Mouse (Mus musculus) megakaryocyte-erythroid progenitor cell, adult 5-6 weeks (primary cell): Measurements from ENCODE around the gene Ankrd28. TPM values are rescaled to one million over a fixed set of nuclear protein-coding genes. Genes with fewer than 3 reads are reported as not detected.
"Not testable (repeated sequence)": the region's sequence is repeated elsewhere in the genome, so short reads cannot be mapped to it uniquely, and the experiment has no call there.

Source experiments
- ATAC-seq: replicated peaks from 2 replicates; pipeline ENCODE4 v1.8.0; 2016; ENCODE audit warnings: mild to moderate bottlenecking, inconsistent platforms; ENCODE audit not compliant: severe bottlenecking, poor library complexity, low FRiP score, low TSS enrichment
- total RNA-seq, 2 experiments: library from RNA; stranded (forward) in 1 of 2; stranded (reverse) in 1 of 2; fragments of 200-1000, 215-1000 nt in 1 of 2; fragments of >200 nt in 1 of 2; fragmentation: Nextera tagmentation in 1 of 2; gene quantifications; 2 replicates each; pipeline ENCODE4 v1.2.3; 2014 to 2017

Gene Ankrd28
- total RNA-seq (2014; fragmentation: Nextera tagmentation) (37.4 and 46.6 TPM in 2 replicates), total RNA-seq (2017) (27.0 and 42.7 TPM in 2 replicates)

GRCm38 (mm10) chr14:31830571-31831369, at the start of gene Ankrd28:
Gene Ankrd28 (minus strand): TSS chr14:31830651.
- ATAC-seq: peak; percentile 93

- no peak for ATAC-seq
Observed at GRCm38 (mm10) chr14:31879456-31879855, 49.0 kb upstream of the Ankrd28 start.

GRCm38 (mm10) chr14:31872130-31872529, 41.7 kb upstream of the Ankrd28 start:
- ATAC-seq: no peak

GRCm38 (mm10) chr14:31870436-31870835, 40.0 kb upstream of the Ankrd28 start:
- ATAC-seq: no peak

- no peak for ATAC-seq
Observed at GRCm38 (mm10) chr14:31868591-31868990, 38.1 kb upstream of the Ankrd28 start.

GRCm38 (mm10) chr14:31866366-31866765, 35.9 kb upstream of the Ankrd28 start:
- ATAC-seq: not testable (repeated sequence)

- no peak for ATAC-seq
Observed at GRCm38 (mm10) chr14:31858679-31859078, 28.2 kb upstream of the Ankrd28 start.

- ATAC-seq: no peak
Observed at GRCm38 (mm10) chr14:31857096-31857975, 26.9 kb upstream of the Ankrd28 start.

GRCm38 (mm10) chr14:31856007-31856406, 25.6 kb upstream of the Ankrd28 start:
- ATAC-seq: no peak

- no peak for ATAC-seq
Observed at GRCm38 (mm10) chr14:31854667-31855066, 24.2 kb upstream of the Ankrd28 start.

- no peak for ATAC-seq
Observed at GRCm38 (mm10) chr14:31843571-31843970, 13.1 kb upstream of the Ankrd28 start.

- ATAC-seq: no peak
Observed at GRCm38 (mm10) chr14:31832022-31832421, 1.6 kb upstream of the Ankrd28 start.

GRCm38 (mm10) chr14:31831370-31831712, 890 bp upstream of the Ankrd28 start:
- ATAC-seq: no peak

GRCm38 (mm10) chr14:31829761-31830562, 489 bp downstream of the Ankrd28 start:
- peak; percentile 33; the same call in 1 of the 2 replicates for ATAC-seq

- no peak for ATAC-seq
Observed at GRCm38 (mm10) chr14:31827221-31827620, 3.2 kb downstream of the Ankrd28 start.

- no peak for ATAC-seq
Observed at GRCm38 (mm10) chr14:31809942-31810341, 20.5 kb downstream of the Ankrd28 start.

- ATAC-seq: no peak
Observed at GRCm38 (mm10) chr14:31803791-31804190, 26.7 kb downstream of the Ankrd28 start.

- ATAC-seq: no peak
Observed at GRCm38 (mm10) chr14:31800976-31801375, 29.5 kb downstream of the Ankrd28 start.

- ATAC-seq: no peak
Observed at GRCm38 (mm10) chr14:31800446-31800845, 30.0 kb downstream of the Ankrd28 start.

GRCm38 (mm10) chr14:31798937-31799336, 31.5 kb downstream of the Ankrd28 start:
- no peak for ATAC-seq
